Mouse (Mus musculus) liver, postnatal 0 days (tissue): Measurements from ENCODE around the gene Zbtb37. TPM values are rescaled to one million over a fixed set of nuclear protein-coding genes. Genes with fewer than 3 reads are reported as not detected.

Experiments used
- ATAC-seq: fragments of 200-750 bp; cut with Nextera tagmentation; 2 replicates; pipeline ENCODE4 v1.8.0; 2017; ENCODE audit warnings: mild to moderate bottlenecking, moderate library complexity
- DNase-seq: peaks from one replicate; pipeline ENCODE4 v3.0.0-alpha.2; 2016
- H3K27ac ChIP-seq: fragments of 300-500 bp; sonication (generic); 2 replicates; pipeline ENCODE4 v1.5.1; 2014; ENCODE audit warnings: antibody characterized with exemption, moderate library complexity, mild to moderate bottlenecking, low read depth
- H3K27me3 ChIP-seq: fragments of 300-500 bp; sonication (generic); 2 replicates; pipeline ENCODE4 v1.6.1; 2014; ENCODE audit warnings: low read length, control low read depth, mixed read lengths; ENCODE audit not compliant: insufficient read depth
- H3K36me3 ChIP-seq: fragments of 300-500 bp; sonication (generic); replicated peaks from 2 replicates; pipeline ENCODE4 v1.6.1; 2014; ENCODE audit warnings: mild to moderate bottlenecking, control low read depth, low read length, moderate library complexity, mixed read lengths; ENCODE audit not compliant: insufficient read depth
- H3K4me1 ChIP-seq: fragments of 300-500 bp; sonication (generic); 2 replicates; pipeline ENCODE4 v1.6.1; 2014; ENCODE audit warnings: antibody characterized with exemption, mild to moderate bottlenecking, control low read depth; ENCODE audit not compliant: insufficient read depth
- H3K4me2 ChIP-seq: fragments of 300-500 bp; sonication (generic); 2 replicates; pipeline ENCODE4 v1.6.1; 2014; ENCODE audit warnings: low read depth, mild to moderate bottlenecking, low read length, moderate library complexity, mixed read lengths
- H3K4me3 ChIP-seq: fragments of 300-500 bp; sonication (generic); 2 replicates; pipeline ENCODE4 v1.5.1; 2014; ENCODE audit warnings: low read depth, low read length
- H3K9ac ChIP-seq: fragments of 300-500 bp; sonication (generic); replicated peaks from 2 replicates; pipeline ENCODE4 v1.6.1; 2014; ENCODE audit warnings: mild to moderate bottlenecking, moderate library complexity
- H3K9me3 ChIP-seq: fragments of 300-500 bp; sonication (generic); 2 replicates; pipeline ENCODE4 v1.6.1; 2016; ENCODE audit warnings: mild to moderate bottlenecking, control low read depth, low read length, mixed read lengths
- CTCF ChIP-seq: sonication (generic); IDR thresholded peaks from 2 replicates; pipeline ENCODE4 v1.5.1; 2016; ENCODE audit warnings: antibody characterized with exemption, low read depth
- EP300 ChIP-seq: IDR thresholded peaks from 2 replicates; pipeline ENCODE4 v1.6.1; 2016; ENCODE audit warnings: antibody characterized with exemption, low read depth, mild to moderate bottlenecking
- WGBS: fragments of 180-500 bp; shearing (Covaris S2); extraction: QIAGEN DNeasy Blood & Tissue Kit; methylation state at CpG from one replicate; pipeline ENCODE4 v1.1.7; 2014; ENCODE audit not compliant: insufficient replicate concordance; 5-methylcytosine and 5-hydroxymethylcytosine counted together
- polyA plus RNA-seq: library from polyadenylated mRNA; unstranded; fragments of >200 nt; fragmentation: Nextera tagmentation; extraction: Ambion mirVana; gene quantifications from 2 replicates; pipeline ENCODE4 v1.2.1, GENCODE M21; 2015

Zbtb37 gene
- polyA plus RNA-seq, 1 experiment from 2014 or later = 2.3 TPM

GRCm38 (mm10) chr1:160978071-160978735 is 56.4 kb downstream of the Zbtb37 start, which contains the start of gene Serpinc1:
Gene Serpinc1, plus strand, starts transcription at chr1:160978585.
- Histone ChIP-seq H3K27me3 (no peaks in the 10 kb centered on the region), H3K4me3 (no peak within 1 kb of the TSS), H3K4me1 (peaks cover 12% of the 10 kb centered on the region), H3K9ac (no peak within 1 kb of the TSS), H3K9me3 (no peaks in the 10 kb centered on the region), H3K27ac (peak within 1 kb of the TSS; percentile 79), H3K4me2 (no peak within 1 kb of the TSS), H3K36me3 (no peaks in the 10 kb centered on the region)
- ATAC-seq (peak; percentile 61), DNase-seq (no peak)
- TF ChIP-seq EP300 (peak; percentile 41; the same call in 1 of the 2 replicates), CTCF (no peak)
- WGBS = 63% methylated on average over 4 of the region's 4 CpGs

GRCm38 (mm10) chr1:160968643-160969042 is 66.0 kb downstream of the Zbtb37 start:
- 83% methylated on average over 5 of the region's 5 CpGs for WGBS
- Histone ChIP-seq H3K4me3 (no peak overlapping the region), H3K9me3 (no peaks in the 10 kb centered on the region), H3K27ac (no peak overlapping the region), H3K4me2 (no peak overlapping the region), H3K27me3 (no peaks in the 10 kb centered on the region), H3K36me3 (peaks cover 71% of the 10 kb centered on the region), H3K4me1 (no peaks in the 10 kb centered on the region), H3K9ac (no peak overlapping the region)
- no peak for ATAC-seq
- no peak for DNase-seq
- TF ChIP-seq EP300 = no peak
- TF ChIP-seq CTCF = no peak

GRCm38 (mm10) chr1:160967268-160967667 is 67.4 kb downstream of the Zbtb37 start:
- no peak overlapping the region for H3K9ac ChIP-seq
- DNase-seq (no peak), ATAC-seq (no peak)
- H3K4me1 ChIP-seq = no peaks in the 10 kb centered on the region
- no peaks in the 10 kb centered on the region for H3K9me3 ChIP-seq
- no peak overlapping the region for H3K4me3 ChIP-seq
- no peak overlapping the region for H3K27ac ChIP-seq
- WGBS = 87% methylated on average over 1 of the region's 1 CpGs
- H3K4me2 ChIP-seq = no peak overlapping the region
- peaks cover 85% of the 10 kb centered on the region for H3K36me3 ChIP-seq
- H3K27me3 ChIP-seq = no peaks in the 10 kb centered on the region
- no peak for TF ChIP-seq CTCF
- no peak for TF ChIP-seq EP300

- no peaks in the 10 kb centered on the region for H3K4me1 ChIP-seq
- H3K27me3 ChIP-seq = no peaks in the 10 kb centered on the region
- H3K36me3 ChIP-seq = peaks cover 79% of the 10 kb centered on the region
- H3K9ac ChIP-seq = no peak overlapping the region
- H3K4me2 ChIP-seq = no peak overlapping the region
- no peak for TF ChIP-seq CTCF
- no peak for TF ChIP-seq EP300
- ATAC-seq (peak; percentile 19; the same call in 1 of the 2 replicates), DNase-seq (no peak)
- WGBS = 74% methylated on average over 7 of the region's 7 CpGs
- no peak overlapping the region for H3K4me3 ChIP-seq
- no peak overlapping the region for H3K27ac ChIP-seq
- H3K9me3 ChIP-seq = no peaks in the 10 kb centered on the region
Measured at GRCm38 (mm10) chr1:160963199-160963598, 71.5 kb downstream of the Zbtb37 start.

Other genes with a start within 250 kb of the Zbtb37 start
- gene Rabgap1l, start 241.6 kb downstream of the Zbtb37 start, polyA plus RNA-seq = 20.9 and 21.6 TPM in 2 replicates
- gene Rc3h1, start 128.4 kb downstream of the Zbtb37 start, polyA plus RNA-seq = 2.5 and 2.6 TPM in 2 replicates
- gene Serpinc1, start 56.3 kb downstream of the Zbtb37 start, polyA plus RNA-seq = 3,100 and 3,165 TPM in 2 replicates
- gene Dars2, start 35.8 kb upstream of the Zbtb37 start, polyA plus RNA-seq = 13.8 and 16.2 TPM in 2 replicates
- 19.5 and 20.2 TPM in 2 replicates for gene Cenpl, start 35.9 kb upstream of the Zbtb37 start, polyA plus RNA-seq
- gene Klhl20, start 96.7 kb upstream of the Zbtb37 start, polyA plus RNA-seq = 3.6 and 3.9 TPM in 2 replicates
- gene Ankrd45, start 107.8 kb upstream of the Zbtb37 start, polyA plus RNA-seq = not detected in 2 replicates
- not detected in 2 replicates for gene Tex50, start 124.5 kb upstream of the Zbtb37 start, polyA plus RNA-seq
- 516 and 560 TPM in 2 replicates for gene Prdx6, start 216.4 kb upstream of the Zbtb37 start, polyA plus RNA-seq